Mouse (Mus musculus): ENCODE measurements around the gene Olfr104-ps.

- TF ChIP-seq POLR2A (IDR thresholded peaks at IDR 0.05; ENCODE audit: control insufficient read depth, extremely low read depth, insufficient read depth, low read length, poor library complexity) = no peak
- no peak for TF ChIP-seq CTCF (IDR thresholded peaks at IDR 0.05; ENCODE audit: borderline replicate concordance, control insufficient read depth, extremely low read depth, insufficient read depth, low read length, poor library complexity)
These were observed 19.4 kb downstream of the Olfr104-ps start, which contains the start of gene Olfr105-ps for GRCm38 (mm10) chr17:37378733-37379132.

All from thymus, adult 2 months (tissue).